Mouse (Mus musculus): ENCODE measurements at regions not wholly inside any gene's neighbourhood (a gene's known extent, or its start where the extent isn't known, plus 50 kb on each side); places are given as distances from the start of the nearest gene placed in this dataset.

DNA sequence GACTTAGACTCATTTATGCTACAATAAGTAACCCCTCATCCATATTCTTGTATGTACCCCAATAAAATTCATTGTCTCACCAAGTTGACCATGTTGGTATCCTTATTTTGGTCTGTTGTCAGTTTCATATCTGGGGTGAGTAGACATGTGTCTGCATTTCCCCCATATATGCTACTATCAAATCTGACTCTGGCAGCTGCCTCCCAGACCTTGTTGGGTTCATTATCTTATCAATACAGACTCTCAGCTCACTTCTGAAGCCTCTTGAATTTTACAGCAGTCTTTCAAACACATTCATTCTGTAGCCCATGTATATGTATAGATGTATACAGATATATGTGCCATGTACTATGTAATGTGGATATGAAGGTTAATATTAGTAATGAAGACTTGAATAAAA, 67.4 kb upstream of the Adgra3 start:
- no peak for DNase-seq (ENCODE audit: low spot score)

DNA sequence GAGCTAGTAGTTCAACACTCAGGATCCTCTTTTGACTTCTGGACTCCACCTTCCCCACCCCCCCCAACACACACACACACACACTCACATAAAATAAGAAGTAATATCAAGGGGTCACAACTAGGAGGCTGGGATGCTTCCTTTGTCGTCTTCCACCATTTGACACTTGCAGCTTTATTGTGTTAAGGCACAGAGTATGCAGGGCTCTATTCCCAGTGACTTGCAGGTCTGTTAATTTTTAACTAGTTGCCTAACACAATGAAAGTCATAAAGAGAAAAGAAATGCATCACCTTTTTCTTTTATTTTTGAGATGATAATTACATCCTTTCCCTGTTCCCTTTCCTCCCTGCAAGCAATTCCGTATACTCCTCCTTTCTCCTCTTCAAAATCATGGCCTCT, 66.9 kb upstream of the Adgra3 start:
- no peak for DNase-seq (ENCODE audit: low spot score)

DNA sequence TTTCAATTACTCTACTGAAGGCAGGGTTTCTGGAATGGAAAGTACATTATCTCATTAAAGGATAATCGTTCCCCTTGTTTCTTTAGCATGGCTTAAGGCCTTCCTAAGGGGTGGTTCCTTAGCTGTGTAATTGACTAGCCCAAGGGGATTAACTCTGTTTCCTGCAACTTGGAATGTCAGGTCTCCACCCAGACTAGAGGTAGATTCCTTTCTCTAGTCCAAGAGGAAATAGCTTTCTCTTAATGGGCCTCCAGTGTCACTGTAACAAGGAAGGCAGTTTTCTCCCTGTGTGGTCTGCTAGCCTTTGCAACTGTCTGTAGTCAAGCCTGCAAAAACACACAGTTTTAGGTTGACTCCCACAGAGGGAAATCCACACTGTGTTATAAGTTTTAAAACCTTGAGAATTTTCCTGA, 64.0 kb upstream of the Adgra3 start:
- no peak for DNase-seq (ENCODE audit: low spot score)

- DNase-seq (ENCODE audit: low spot score), result no peak
These were observed 61.1 kb upstream of the Adgra3 start for GRCm38 (mm10) chr5:50119860-50120259.
